Mouse (Mus musculus) lung, embryonic 14.5 days (tissue): ENCODE measurements around the gene Pank3. TPM values are rescaled to one million over a fixed set of nuclear protein-coding genes. Genes with fewer than 3 reads are reported as not detected.

Experiments used
- ATAC-seq: fragments of 200-750 bp; cut with Nextera tagmentation; 2 replicates; pipeline ENCODE4 v1.8.0; 2017; ENCODE audit warnings: mild to moderate bottlenecking, moderate TSS enrichment, moderate library complexity; ENCODE audit not compliant: insufficient read depth
- DNase-seq: peaks from one replicate; pipeline ENCODE4 v3.0.0-alpha.2; 2015
- H3K27ac ChIP-seq: fragments of 300-500 bp; sonication (generic); 2 replicates; pipeline ENCODE4 v1.5.1; 2014; ENCODE audit warnings: low read depth, mild to moderate bottlenecking, moderate library complexity
- H3K27me3 ChIP-seq: fragments of 300-500 bp; sonication (generic); 2 replicates; pipeline ENCODE4 v1.6.1; 2014; ENCODE audit warnings: low read length, control low read depth; ENCODE audit not compliant: insufficient read depth
- H3K36me3 ChIP-seq: fragments of 300-500 bp; sonication (generic); 2 replicates; pipeline ENCODE4 v1.6.1; 2014; ENCODE audit warnings: control low read depth; ENCODE audit not compliant: insufficient read depth
- H3K4me1 ChIP-seq: fragments of 300-500 bp; sonication (generic); 2 replicates; pipeline ENCODE4 v1.6.1; 2014; ENCODE audit warnings: antibody characterized with exemption, control low read depth; ENCODE audit not compliant: insufficient read depth
- H3K4me2 ChIP-seq: fragments of 300-500 bp; sonication (generic); 2 replicates; pipeline ENCODE4 v1.6.1; 2014; ENCODE audit warnings: mild to moderate bottlenecking
- H3K4me3 ChIP-seq: fragments of 300-500 bp; sonication (generic); 2 replicates; pipeline ENCODE4 v1.5.1; 2014; ENCODE audit warnings: low read depth, low read length
- H3K9ac ChIP-seq: fragments of 300-500 bp; sonication (generic); 2 replicates; pipeline ENCODE4 v1.6.1; 2014
- H3K9me3 ChIP-seq: fragments of 300-500 bp; sonication (generic); 2 replicates; pipeline ENCODE4 v1.6.1; 2016; ENCODE audit warnings: low read depth, low read length, control low read depth
- CTCF ChIP-seq: IDR thresholded peaks from 2 replicates; pipeline ENCODE4 v1.5.1; 2016; ENCODE audit warnings: antibody characterized with exemption, low read depth
- WGBS: fragments of 180-500 bp; shearing (Covaris S2); extraction: QIAGEN DNeasy Blood & Tissue Kit; methylation state at CpG from one replicate; pipeline ENCODE4 v1.1.7; 2014; 5-methylcytosine and 5-hydroxymethylcytosine counted together
- polyA plus RNA-seq: library from polyadenylated mRNA; unstranded; fragments of >200 nt; fragmentation: Nextera tagmentation; extraction: Ambion mirVana; gene quantifications from 2 replicates; pipeline ENCODE4 v1.2.1, GENCODE M21; 2014

Pank3 gene
- polyA plus RNA-seq: 21.8 and 22.5 TPM in 2 replicates

- Histone ChIP-seq H3K4me2 (peak within 1 kb of the TSS; percentile 86), H3K4me1 (no peaks in the 10 kb centered on the region), H3K36me3 (peaks cover 6% of the 10 kb centered on the region; the same call in 1 of the 2 replicates), H3K9me3 (no peaks in the 10 kb centered on the region), H3K9ac (peak within 1 kb of the TSS; percentile 93), H3K4me3 (peak within 1 kb of the TSS; percentile 85), H3K27ac (peak within 1 kb of the TSS; percentile 95), H3K27me3 (no peaks in the 10 kb centered on the region)
- DNase-seq (peak; percentile 98), ATAC-seq (peak; percentile 100)
- under 1% methylated on average over 43 of the region's 50 CpGs for WGBS
- 0 out of 2 replicates have a peak, but pooled peaks have one; percentile 6 for TF ChIP-seq CTCF
Observed at GRCm38 (mm10) chr11:35769188-35769745, at the start of gene Pank3. Gene Pank3, plus strand, starts transcription at chr11:35769484.

GRCm38 (mm10) chr11:35723876-35724275 lies 45.4 kb upstream of the Pank3 start:
- H3K36me3 ChIP-seq: no peaks in the 10 kb centered on the region
- TF ChIP-seq CTCF: no peak
- H3K27me3 ChIP-seq: no peaks in the 10 kb centered on the region
- H3K4me2 ChIP-seq: no peak overlapping the region
- no peak for ATAC-seq
- H3K27ac ChIP-seq: no peak overlapping the region
- no peak overlapping the region for H3K4me3 ChIP-seq
- WGBS: 76% methylated on average over 5 of the region's 5 CpGs
- H3K4me1 ChIP-seq: no peaks in the 10 kb centered on the region
- no peaks in the 10 kb centered on the region for H3K9me3 ChIP-seq
- H3K9ac ChIP-seq: no peak overlapping the region
- no peak for DNase-seq

- H3K9ac ChIP-seq: no peak overlapping the region
- H3K27ac ChIP-seq: no peak overlapping the region
- no peak overlapping the region for H3K4me2 ChIP-seq
- H3K4me1 ChIP-seq: no peaks in the 10 kb centered on the region
- no peaks in the 10 kb centered on the region for H3K27me3 ChIP-seq
- 70% methylated on average over 8 of the region's 8 CpGs for WGBS
- H3K36me3 ChIP-seq: no peaks in the 10 kb centered on the region
- DNase-seq: no peak
- no peak for ATAC-seq
- no peak for TF ChIP-seq CTCF
- H3K9me3 ChIP-seq: no peaks in the 10 kb centered on the region
- no peak overlapping the region for H3K4me3 ChIP-seq
Observed at GRCm38 (mm10) chr11:35726341-35726846, 42.9 kb upstream of the Pank3 start.

DNA sequence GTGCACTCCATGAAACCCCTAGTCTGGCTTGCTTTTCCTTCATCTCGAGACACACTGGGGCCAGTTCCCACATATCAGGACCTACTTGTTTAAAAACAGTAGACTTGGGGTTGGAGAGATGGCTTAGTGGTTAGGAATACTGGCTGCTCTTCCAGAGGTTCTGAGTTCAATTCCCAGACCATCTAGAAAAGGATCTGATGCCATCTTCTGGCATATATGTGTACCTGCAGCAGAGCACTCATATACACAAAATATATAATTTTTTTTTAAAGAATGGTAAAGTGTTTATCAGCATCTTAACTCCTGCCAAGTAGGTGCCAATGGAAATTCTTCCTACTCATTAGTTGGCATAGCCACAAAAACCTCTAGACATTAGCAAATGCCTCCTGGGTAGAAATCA lies 41.1 kb upstream of the Pank3 start:
- WGBS: 81% methylated on average over 1 of the region's 1 CpGs
- TF ChIP-seq CTCF: peak; percentile 12; the same call in 1 of the 2 replicates
- DNase-seq: no peak
- no peak overlapping the region for H3K9ac ChIP-seq
- H3K9me3 ChIP-seq: no peaks in the 10 kb centered on the region
- no peak overlapping the region for H3K4me3 ChIP-seq
- no peak overlapping the region for H3K4me2 ChIP-seq
- no peaks in the 10 kb centered on the region for H3K36me3 ChIP-seq
- ATAC-seq: no peak
- no peak overlapping the region for H3K27ac ChIP-seq
- H3K27me3 ChIP-seq: no peaks in the 10 kb centered on the region
- no peaks in the 10 kb centered on the region for H3K4me1 ChIP-seq

GRCm38 (mm10) chr11:35729186-35729585 lies 40.1 kb upstream of the Pank3 start:
- no peak overlapping the region for H3K4me3 ChIP-seq
- H3K4me1 ChIP-seq: no peaks in the 10 kb centered on the region
- no peaks in the 10 kb centered on the region for H3K27me3 ChIP-seq
- 32% methylated on average over 5 of the region's 5 CpGs for WGBS
- peak; percentile 41 for DNase-seq
- H3K9ac ChIP-seq: no peak overlapping the region
- no peak overlapping the region for H3K4me2 ChIP-seq
- no peaks in the 10 kb centered on the region for H3K36me3 ChIP-seq
- no peaks in the 10 kb centered on the region for H3K9me3 ChIP-seq
- H3K27ac ChIP-seq: no peak overlapping the region
- no peak for ATAC-seq
- TF ChIP-seq CTCF: no peak

- H3K27me3 ChIP-seq: no peaks in the 10 kb centered on the region
- H3K4me2 ChIP-seq: no peak overlapping the region
- no peaks in the 10 kb centered on the region for H3K36me3 ChIP-seq
- H3K4me3 ChIP-seq: no peak overlapping the region
- DNase-seq: no peak
- H3K9me3 ChIP-seq: no peaks in the 10 kb centered on the region
- no peak overlapping the region for H3K9ac ChIP-seq
- ATAC-seq: no peak
- TF ChIP-seq CTCF: no peak
- H3K27ac ChIP-seq: no peak overlapping the region
- H3K4me1 ChIP-seq: no peaks in the 10 kb centered on the region
- whole genome bisulfite sequencing: 48% methylated on average over 1 of the region's 1 CpGs
Observed at GRCm38 (mm10) chr11:35732366-35732765, 36.9 kb upstream of the Pank3 start.

DNA sequence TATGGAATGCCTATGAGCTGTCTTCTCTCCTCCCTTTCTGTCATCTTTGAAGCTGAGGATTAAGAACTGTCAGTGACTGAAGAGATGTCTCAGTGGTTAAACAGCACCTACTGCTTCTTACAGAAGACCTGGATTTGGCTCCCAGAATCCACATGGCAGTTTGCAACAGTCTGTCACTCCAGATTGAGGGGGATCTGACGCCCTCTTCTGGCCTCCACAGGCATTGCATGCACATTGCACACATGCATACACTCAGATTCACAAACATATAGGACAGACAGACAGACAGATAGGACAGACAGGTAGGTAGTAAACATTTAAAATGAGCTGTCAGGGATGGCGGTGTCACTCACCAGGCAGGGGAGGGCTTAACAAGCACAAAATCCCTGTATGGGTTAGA lies 32.5 kb upstream of the Pank3 start:
- Histone ChIP-seq H3K27ac (no peak overlapping the region), H3K4me3 (no peak overlapping the region), H3K9ac (no peak overlapping the region), H3K9me3 (no peaks in the 10 kb centered on the region), H3K4me1 (no peaks in the 10 kb centered on the region), H3K27me3 (no peaks in the 10 kb centered on the region), H3K4me2 (no peak overlapping the region), H3K36me3 (no peaks in the 10 kb centered on the region)
- peak; percentile 36 for TF ChIP-seq CTCF
- ATAC-seq (no peak), DNase-seq (no peak)
- 54% methylated on average over 2 of the region's 2 CpGs for WGBS
